Mouse (Mus musculus): ENCODE measurements at regions not wholly inside any gene's neighbourhood (a gene's known extent, or its start where the extent isn't known, plus 50 kb on each side); places are given as distances from the start of the nearest gene placed in this dataset.

GRCm38 (mm10) chr13:58480388-58480927, 77.3 kb upstream of the Hnrnpk start:
- TF ChIP-seq POLR2A (IDR thresholded peaks at IDR 0.05; ENCODE audit: borderline replicate concordance, insufficient read depth, low read length) = no peak
- no peak for TF ChIP-seq CTCF (IDR thresholded peaks at IDR 0.05; ENCODE audit: borderline replicate concordance, insufficient read depth, low read depth, low read length)

Data from cerebellum, adult 2 months (tissue).